Mouse (Mus musculus) lung, embryonic 15.5 days (tissue): ENCODE results near the gene Slc27a4. TPM values are rescaled to one million over a fixed set of nuclear protein-coding genes. Genes with fewer than 3 reads are reported as not detected.

ENCODE experiments used
- ATAC-seq: fragments of 200-750 bp; cut with Nextera tagmentation; 2 replicates; pipeline ENCODE4 v1.8.0; 2017; ENCODE audit warnings: moderate number of reproducible peaks, borderline replicate concordance; ENCODE audit not compliant: low FRiP score, low TSS enrichment; ENCODE audit errors: extremely low read depth
- H3K27ac ChIP-seq: fragments of 300-500 bp; sonication (generic); 2 replicates; pipeline ENCODE4 v1.5.1; 2015; ENCODE audit warnings: moderate library complexity, mild to moderate bottlenecking, inconsistent platforms
- H3K27me3 ChIP-seq: fragments of 300-500 bp; sonication (generic); 2 replicates; pipeline ENCODE4 v1.6.1; 2015; ENCODE audit warnings: inconsistent platforms
- H3K36me3 ChIP-seq: fragments of 300-500 bp; sonication (generic); 2 replicates; pipeline ENCODE4 v1.6.1; 2015; ENCODE audit warnings: inconsistent platforms
- H3K4me1 ChIP-seq: fragments of 300-500 bp; sonication (generic); 2 replicates; pipeline ENCODE4 v1.6.1; 2015; ENCODE audit warnings: inconsistent platforms
- H3K4me2 ChIP-seq: fragments of 300-500 bp; sonication (generic); 2 replicates; pipeline ENCODE4 v1.6.1; 2015; ENCODE audit warnings: inconsistent platforms, mild to moderate bottlenecking, moderate library complexity
- H3K4me3 ChIP-seq: fragments of 300-500 bp; sonication (generic); 2 replicates; pipeline ENCODE4 v1.5.1; 2015; ENCODE audit warnings: mild to moderate bottlenecking, inconsistent platforms
- H3K9ac ChIP-seq: fragments of 300-500 bp; sonication (generic); 2 replicates; pipeline ENCODE4 v1.6.1; 2015; ENCODE audit warnings: inconsistent platforms
- H3K9me3 ChIP-seq: fragments of 300-500 bp; sonication (generic); 2 replicates; pipeline ENCODE4 v1.6.1; 2016; ENCODE audit warnings: inconsistent platforms
- WGBS: fragments of 180-500 bp; shearing (Covaris S2); methylation state at CpG from one replicate; pipeline ENCODE4 v1.1.7; 2015; 5-methylcytosine and 5-hydroxymethylcytosine counted together
- polyA plus RNA-seq: library from polyadenylated mRNA; unstranded; fragments of >200 nt; fragmentation: Nextera tagmentation; extraction: Ambion mirVana; gene quantifications from 2 replicates; pipeline ENCODE4 v1.2.1, GENCODE M21; 2015

The Slc27a4 gene
- polyA plus RNA-seq, 1 experiment from 2014 or later = 14.9 TPM

DNA sequence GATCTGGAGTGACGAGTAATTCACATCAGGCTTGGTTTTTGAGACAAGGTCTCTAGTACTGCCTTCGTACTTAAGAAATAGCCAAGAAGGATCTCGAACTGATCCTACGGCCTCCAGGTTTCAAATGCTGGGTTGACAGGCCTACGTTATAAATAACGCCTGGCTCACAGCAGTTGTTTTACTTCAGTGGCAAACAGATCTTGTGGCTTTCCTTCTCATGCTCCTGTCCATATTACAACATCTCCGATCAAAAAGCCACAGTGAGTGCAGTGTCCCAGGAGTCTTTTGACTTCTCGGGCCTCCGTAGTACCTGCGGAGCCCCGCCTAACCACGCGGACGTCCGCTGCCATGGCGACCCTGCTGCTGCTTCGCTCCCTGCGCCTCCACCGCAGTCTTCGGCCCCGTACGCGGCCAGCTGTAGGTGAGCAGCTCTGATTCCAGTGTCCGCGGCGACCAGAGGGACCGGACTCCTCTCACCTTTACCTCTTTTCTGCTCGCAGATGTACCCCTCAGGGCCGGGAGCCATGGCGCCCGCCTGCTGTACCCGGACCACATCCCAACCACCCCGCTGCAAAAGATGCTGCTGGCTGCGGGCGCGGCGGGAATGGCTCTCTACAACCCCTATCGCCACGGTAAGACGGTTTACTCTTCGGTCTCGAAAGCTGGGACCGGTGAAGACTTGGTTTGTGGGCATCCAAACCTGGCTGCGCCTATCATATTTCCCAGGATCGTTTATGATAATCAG, 14.3 kb upstream of the Slc27a4 start, which contains the start of gene Trub2:
TSS of gene Trub2 (minus strand) at position 566 of the 745 bp plus-strand sequence.
- Histone ChIP-seq H3K4me3 (peak within 1 kb of the TSS; percentile 74), H3K4me1 (peaks cover 19% of the 10 kb centered on the region), H3K27me3 (no peaks in the 10 kb centered on the region), H3K9me3 (no peaks in the 10 kb centered on the region), H3K36me3 (peaks cover 43% of the 10 kb centered on the region; the same call in 1 of the 2 replicates), H3K27ac (peak within 1 kb of the TSS; percentile 65), H3K9ac (peak within 1 kb of the TSS; percentile 66), H3K4me2 (peak within 1 kb of the TSS; percentile 74)
- WGBS = under 1% methylated on average over 45 of the region's 45 CpGs
- peak; percentile 83 for ATAC-seq

DNA sequence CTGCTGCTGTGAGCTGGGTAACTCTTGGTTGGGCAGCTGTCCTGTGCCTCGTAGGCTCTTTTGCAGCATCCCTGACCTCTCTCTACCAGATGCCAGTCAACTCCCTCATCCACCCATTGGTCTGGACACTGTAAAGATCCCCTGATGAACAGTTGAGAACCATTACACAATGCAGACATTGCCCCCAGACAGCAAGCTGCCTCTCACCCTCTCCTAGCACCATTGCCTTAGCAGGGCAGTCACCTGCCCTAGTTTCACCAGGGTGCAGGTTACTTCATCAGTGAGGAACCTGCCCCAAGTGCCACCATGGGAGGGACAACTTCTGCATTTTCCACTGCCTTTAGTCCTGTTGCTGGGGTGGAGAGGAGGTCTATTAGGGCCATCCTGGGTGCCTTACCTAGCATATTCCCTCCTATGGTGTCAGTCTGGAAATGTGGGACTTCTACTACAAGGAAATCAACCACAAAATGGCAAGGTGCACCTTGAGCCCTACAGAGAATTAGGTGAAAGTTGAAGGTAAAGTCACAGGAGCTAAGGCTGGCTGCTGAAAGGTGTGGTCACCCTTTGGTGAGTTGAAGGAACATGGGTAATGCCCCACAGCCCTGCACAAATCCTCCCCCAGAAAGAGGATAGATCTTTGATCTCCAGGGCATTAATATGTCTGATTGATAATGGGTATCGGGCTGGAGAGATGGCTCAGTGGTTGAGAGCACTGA, 9.5 kb upstream of the Slc27a4 start:
- 83% methylated on average over 2 of the region's 2 CpGs for WGBS
- Histone ChIP-seq H3K4me1 (peaks cover 10% of the 10 kb centered on the region; the same call in 1 of the 2 replicates), H3K4me3 (no peak overlapping the region), H3K27ac (no peak overlapping the region), H3K27me3 (no peaks in the 10 kb centered on the region), H3K9ac (no peak overlapping the region), H3K4me2 (no peak overlapping the region), H3K9me3 (no peaks in the 10 kb centered on the region), H3K36me3 (peaks cover 27% of the 10 kb centered on the region; the same call in 1 of the 2 replicates)
- no peak for ATAC-seq

DNA sequence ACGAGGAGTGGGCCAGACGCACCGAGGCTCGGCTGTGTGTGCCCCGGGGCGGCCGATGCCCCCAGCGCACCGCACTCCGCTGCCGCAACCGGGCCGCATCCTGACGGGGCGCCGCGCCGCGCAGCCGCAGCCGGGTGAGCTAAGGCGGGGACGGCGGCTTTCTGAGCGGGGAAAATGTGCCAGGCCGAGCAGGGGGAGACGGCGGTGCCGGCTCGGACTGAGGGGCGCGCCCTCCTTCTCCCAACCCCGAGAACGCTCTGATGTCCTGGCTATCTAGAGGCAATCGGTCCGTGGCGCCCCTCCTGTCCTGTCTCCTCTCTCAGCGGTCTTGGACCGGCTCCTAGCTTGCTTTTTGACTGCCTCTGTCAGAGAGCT, 380 bp downstream of the Slc27a4 start:
- peak overlapping the region; percentile 73 for H3K9ac ChIP-seq
- H3K27me3 ChIP-seq = no peaks in the 10 kb centered on the region
- peak overlapping the region; percentile 41 for H3K27ac ChIP-seq
- no peak; the same call in 1 of the 2 replicates for ATAC-seq
- no peaks in the 10 kb centered on the region for H3K9me3 ChIP-seq
- WGBS = under 1% methylated on average over 38 of the region's 39 CpGs
- peak overlapping the region; percentile 78 for H3K4me2 ChIP-seq
- H3K4me1 ChIP-seq = peaks cover 9% of the 10 kb centered on the region
- peaks cover 23% of the 10 kb centered on the region for H3K36me3 ChIP-seq
- H3K4me3 ChIP-seq = peak overlapping the region; percentile 80

DNA sequence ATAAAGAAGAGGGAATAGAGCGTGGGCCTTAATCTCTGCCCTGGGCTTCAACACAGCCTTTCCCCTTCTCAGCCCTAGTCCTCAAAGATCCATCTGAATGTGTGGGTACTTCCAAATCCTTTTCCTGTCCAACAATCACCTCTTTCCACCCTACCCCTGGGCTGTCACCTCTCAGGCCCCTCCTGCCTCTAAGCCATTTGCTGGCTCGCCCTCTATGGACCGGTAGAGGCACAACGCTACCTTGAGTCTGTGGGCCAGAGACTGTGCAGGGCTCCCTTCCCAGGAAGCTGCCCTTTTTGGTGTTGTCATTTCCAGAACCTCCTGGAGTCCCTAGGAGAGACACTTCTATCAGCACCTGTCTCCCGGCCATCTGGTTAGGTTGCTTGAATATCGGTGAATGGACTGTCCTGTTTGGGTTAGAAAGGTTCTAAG, 982 bp downstream of the Slc27a4 start:
- Histone ChIP-seq H3K27me3 (no peaks in the 10 kb centered on the region), H3K4me3 (peak overlapping the region; percentile 80), H3K9me3 (no peaks in the 10 kb centered on the region), H3K4me2 (peak overlapping the region; percentile 78), H3K27ac (no peak overlapping the region), H3K4me1 (peaks cover 9% of the 10 kb centered on the region), H3K36me3 (peaks cover 28% of the 10 kb centered on the region), H3K9ac (peak overlapping the region; percentile 73)
- 19% methylated on average over 6 of the region's 6 CpGs for WGBS
- ATAC-seq = no peak

DNA sequence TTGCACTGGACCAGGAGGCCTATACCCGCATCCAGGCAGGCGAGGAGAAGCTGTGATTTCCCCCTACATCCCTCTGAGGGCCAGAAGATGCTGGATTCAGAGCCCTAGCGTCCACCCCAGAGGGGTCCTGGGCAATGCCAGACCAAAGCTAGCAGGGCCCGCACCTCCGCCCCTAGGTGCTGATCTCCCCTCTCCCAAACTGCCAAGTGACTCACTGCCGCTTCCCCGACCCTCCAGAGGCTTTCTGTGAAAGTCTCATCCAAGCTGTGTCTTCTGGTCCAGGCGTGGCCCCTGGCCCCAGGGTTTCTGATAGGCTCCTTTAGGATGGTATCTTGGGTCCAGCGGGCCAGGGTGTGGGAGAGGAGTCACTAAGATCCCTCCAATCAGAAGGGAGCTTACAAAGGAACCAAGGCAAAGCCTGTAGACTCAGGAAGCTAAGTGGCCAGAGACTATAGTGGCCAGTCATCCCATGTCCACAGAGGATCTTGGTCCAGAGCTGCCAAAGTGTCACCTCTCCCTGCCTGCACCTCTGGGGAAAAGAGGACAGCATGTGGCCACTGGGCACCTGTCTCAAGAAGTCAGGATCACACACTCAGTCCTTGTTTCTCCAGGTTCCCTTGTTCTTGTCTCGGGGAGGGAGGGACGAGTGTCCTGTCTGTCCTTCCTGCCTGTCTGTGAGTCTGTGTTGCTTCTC, 13.4 kb downstream of the Slc27a4 start:
- no peak for ATAC-seq
- Histone ChIP-seq H3K27me3 (no peaks in the 10 kb centered on the region), H3K27ac (no peak overlapping the region), H3K4me3 (no peak overlapping the region), H3K4me2 (no peak overlapping the region), H3K4me1 (peaks cover 18% of the 10 kb centered on the region), H3K9me3 (no peaks in the 10 kb centered on the region), H3K9ac (no peak overlapping the region), H3K36me3 (peaks cover 29% of the 10 kb centered on the region)
- WGBS = 79% methylated on average over 11 of the region's 11 CpGs

DNA sequence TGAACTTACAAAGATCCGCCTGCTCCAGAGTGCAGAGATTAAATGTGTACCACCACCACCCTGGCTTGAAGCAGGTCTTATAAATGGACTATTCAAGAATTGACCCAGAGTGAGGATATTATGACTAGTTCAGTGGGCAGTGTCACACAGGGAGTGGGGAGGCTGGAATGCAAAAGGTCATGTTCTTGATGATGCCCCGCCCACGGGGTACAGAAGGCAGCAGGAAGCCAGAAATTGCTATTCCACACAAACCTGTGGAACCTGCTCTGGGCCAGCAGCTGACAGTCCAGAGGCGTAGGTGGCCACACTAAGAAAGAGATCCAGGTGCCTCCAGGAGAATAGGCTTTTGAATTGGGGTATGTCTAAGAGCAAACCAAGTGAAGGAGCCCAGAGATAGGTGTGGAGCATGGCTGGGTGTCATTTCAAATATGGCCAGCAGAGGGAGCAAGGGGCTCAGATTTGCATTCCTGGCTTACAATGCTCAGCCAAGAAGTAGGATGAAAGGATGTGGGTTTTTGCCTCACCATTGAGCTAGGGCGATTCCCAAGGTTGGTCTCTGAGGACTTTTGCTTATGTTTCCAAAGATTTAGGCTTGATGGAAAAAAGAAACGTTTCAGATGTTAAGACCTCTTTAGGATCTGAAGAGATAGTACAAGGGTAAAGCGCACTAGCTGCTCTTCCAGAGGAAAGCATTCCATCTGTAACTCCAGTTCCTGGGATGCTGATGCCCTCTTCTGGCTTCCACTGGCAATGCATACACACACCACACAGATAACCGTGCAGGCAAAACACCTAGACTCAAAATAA, 15.2 kb downstream of the Slc27a4 start:
- Histone ChIP-seq H3K27me3 (no peaks in the 10 kb centered on the region), H3K27ac (no peak overlapping the region), H3K4me3 (0 out of 2 replicates have a peak overlapping the region, but pooled peaks have one; percentile 15), H3K36me3 (peaks cover 14% of the 10 kb centered on the region), H3K9me3 (no peaks in the 10 kb centered on the region), H3K9ac (no peak overlapping the region), H3K4me1 (peaks cover 22% of the 10 kb centered on the region), H3K4me2 (peak overlapping the region; percentile 42)
- 34% methylated on average over 8 of the region's 8 CpGs for WGBS
- peak; percentile 72; the same call in 1 of the 2 replicates for ATAC-seq

DNA sequence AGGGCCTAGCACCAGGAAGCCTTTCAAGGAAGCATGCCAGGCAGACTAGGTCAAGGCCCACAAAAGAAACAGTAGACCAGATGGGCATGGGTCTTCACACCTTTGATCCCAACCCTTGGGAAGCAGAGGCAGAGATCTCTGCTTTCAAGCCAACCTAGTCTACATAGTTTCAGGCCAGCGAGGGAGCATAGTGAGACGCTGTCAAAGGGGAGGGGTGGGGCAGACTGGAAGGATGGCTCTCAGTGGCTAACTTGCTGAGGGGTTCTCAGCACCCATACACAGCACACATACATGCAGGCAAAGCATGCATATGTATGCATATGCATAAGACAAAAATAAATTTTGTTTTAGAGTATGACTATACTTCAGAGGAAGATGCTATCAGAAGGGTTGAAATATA, 16.9 kb downstream of the Slc27a4 start:
- Histone ChIP-seq H3K4me3 (peak overlapping the region; percentile 51; the same call in 1 of the 2 replicates), H3K9me3 (no peaks in the 10 kb centered on the region), H3K4me1 (peaks cover 22% of the 10 kb centered on the region), H3K27ac (peak overlapping the region; percentile 95), H3K36me3 (peaks cover under 1% of the 10 kb centered on the region; the same call in 1 of the 2 replicates), H3K9ac (peak overlapping the region; percentile 66), H3K4me2 (peak overlapping the region; percentile 81), H3K27me3 (no peaks in the 10 kb centered on the region)
- ATAC-seq = no peak
- WGBS = 25% methylated on average over 2 of the region's 2 CpGs

DNA sequence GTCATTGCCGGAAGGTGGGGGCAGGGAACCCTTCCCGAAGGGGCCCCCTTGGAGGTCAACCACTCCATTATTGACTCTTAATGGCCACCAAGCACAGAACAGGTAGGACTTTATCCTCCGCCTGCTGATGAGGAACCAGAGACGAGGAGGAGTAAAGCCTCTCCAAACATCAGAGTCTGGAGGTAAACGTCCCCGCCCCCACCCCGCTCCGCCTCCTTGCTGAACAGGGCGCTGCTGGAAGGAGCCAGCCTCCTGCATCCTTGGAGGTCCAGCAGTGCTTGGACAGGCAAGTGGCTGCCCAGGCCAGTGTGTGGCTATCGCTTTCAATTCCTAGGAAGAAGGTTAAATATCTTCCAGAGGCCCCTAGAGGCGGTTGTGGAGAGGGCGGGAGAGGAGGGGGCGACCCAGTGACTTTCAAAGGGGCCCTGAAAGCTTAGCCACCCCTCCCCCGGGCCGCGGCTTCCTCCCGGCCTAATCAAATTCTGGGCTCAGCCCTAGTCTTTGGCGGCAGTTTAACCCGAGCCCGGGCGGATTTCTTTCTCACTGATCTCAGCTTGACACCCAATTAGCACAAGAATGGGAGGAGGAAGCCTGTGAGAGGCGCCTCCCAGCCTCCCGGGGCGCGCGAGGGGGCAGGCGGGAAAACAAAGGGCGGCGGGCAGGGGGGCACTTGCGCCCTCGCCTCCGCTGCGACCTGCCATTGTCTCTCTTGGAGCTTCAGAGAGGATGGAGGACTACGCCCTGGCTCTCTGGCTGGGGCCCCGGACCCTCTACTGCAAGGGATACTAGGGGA, 17.8 kb downstream of the Slc27a4 start, which contains the start of gene Urm1:
TSS of gene Urm1 (plus strand) at position 51 of the 793 bp plus-strand sequence.
- Histone ChIP-seq H3K9me3 (no peaks in the 10 kb centered on the region), H3K4me3 (peak within 1 kb of the TSS; percentile 51), H3K4me2 (peak within 1 kb of the TSS; percentile 81), H3K9ac (peak within 1 kb of the TSS; percentile 66), H3K27me3 (no peaks in the 10 kb centered on the region), H3K36me3 (no peaks in the 10 kb centered on the region), H3K27ac (peak within 1 kb of the TSS; percentile 95), H3K4me1 (peaks cover 22% of the 10 kb centered on the region)
- ATAC-seq = peak; percentile 87
- under 1% methylated on average over 35 of the region's 35 CpGs for WGBS

DNA sequence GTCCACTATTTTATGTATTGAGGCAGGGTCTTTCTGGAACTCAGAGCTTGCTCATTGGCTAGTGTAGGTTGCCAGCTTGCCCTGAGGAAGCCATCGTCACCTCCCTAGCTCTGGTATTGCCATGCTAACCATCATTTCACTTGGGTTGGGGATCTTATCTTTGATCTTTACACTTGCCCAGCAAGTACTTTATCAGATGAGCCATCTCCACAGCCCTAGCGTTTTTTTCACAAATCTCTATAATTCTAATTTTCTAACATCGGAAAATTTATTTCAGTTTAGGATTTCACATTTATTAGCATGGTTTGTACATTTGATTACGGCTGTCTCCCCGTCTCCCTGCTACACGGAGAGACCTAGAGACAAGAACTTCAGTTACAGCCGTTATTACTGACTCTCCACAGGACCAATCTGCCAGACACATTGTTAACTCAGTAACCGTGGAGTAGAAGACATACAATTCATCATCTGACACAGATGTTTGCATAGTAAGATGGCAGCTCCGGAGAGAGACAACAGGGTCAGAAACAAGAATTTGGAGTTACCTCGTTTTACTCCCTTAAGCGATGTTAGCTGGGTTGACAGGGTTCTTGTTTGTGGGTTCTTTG, 24.0 kb downstream of the Slc27a4 start:
- ATAC-seq = no peak
- 6% methylated on average over 11 of the region's 11 CpGs for WGBS

More for the DNA sequence above, 24.0 kb downstream of the Slc27a4 start:
- Histone ChIP-seq H3K9ac (peak overlapping the region; percentile 66), H3K27me3 (no peaks in the 10 kb centered on the region), H3K36me3 (no peaks in the 10 kb centered on the region), H3K9me3 (no peaks in the 10 kb centered on the region), H3K4me1 (peaks cover 17% of the 10 kb centered on the region), H3K4me2 (peak overlapping the region; percentile 57), H3K27ac (peak overlapping the region; percentile 94), H3K4me3 (peak overlapping the region; percentile 98)
